Mouse (Mus musculus): ENCODE results near the gene Elf5.

Gene Elf5

GRCm38 (mm10) chr2:103476657-103477056, 65.2 kb downstream of the Elf5 start:
- no peak for DNase-seq (ENCODE audit: low read depth)

DNA sequence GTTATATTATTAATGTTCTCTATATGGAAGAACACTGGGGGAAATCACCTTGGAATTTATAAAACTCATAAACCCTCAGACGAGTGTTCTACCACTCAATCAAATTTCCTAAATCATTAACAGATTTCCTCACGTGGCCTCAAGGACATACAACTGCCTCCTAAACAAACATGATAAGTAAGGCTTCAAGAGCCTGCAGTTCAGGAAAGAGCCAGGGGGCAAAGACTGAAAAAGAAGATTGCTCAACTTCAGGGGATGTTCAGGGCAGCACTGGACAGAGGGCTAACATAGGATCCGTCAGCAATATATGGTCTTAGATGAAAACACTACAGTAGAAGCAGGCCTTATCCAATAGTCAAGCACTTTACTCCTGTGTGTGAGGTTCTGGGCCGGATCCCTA, 66.0 kb downstream of the Elf5 start:
- no peak for DNase-seq (ENCODE audit: low read depth)

- no peak for DNase-seq (ENCODE audit: low read depth)
Observed at GRCm38 (mm10) chr2:103478326-103478725, 66.8 kb downstream of the Elf5 start.

- no peak for DNase-seq (ENCODE audit: low read depth)
Observed at GRCm38 (mm10) chr2:103480240-103480639, 68.8 kb downstream of the Elf5 start.

DNA sequence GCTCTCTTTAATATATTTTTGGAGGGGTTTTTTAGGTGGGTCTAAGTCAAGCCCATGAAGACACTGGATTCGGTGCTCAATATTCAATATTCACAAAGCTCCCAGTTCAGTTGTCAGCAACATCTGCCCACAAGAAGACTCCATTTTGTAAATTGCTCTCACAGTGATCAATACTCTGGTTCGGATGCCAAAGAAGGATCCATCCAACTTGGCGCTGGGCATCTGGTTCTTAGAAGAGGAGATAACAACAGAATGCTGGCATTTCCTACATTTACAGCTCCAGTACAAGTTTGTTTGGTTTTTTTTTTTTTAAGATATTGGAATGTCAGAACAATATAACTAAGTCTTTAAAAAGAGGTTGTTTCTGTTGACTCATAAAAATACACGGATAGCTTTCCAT, 69.4 kb downstream of the Elf5 start:
- no peak for DNase-seq (ENCODE audit: low read depth)

DNA sequence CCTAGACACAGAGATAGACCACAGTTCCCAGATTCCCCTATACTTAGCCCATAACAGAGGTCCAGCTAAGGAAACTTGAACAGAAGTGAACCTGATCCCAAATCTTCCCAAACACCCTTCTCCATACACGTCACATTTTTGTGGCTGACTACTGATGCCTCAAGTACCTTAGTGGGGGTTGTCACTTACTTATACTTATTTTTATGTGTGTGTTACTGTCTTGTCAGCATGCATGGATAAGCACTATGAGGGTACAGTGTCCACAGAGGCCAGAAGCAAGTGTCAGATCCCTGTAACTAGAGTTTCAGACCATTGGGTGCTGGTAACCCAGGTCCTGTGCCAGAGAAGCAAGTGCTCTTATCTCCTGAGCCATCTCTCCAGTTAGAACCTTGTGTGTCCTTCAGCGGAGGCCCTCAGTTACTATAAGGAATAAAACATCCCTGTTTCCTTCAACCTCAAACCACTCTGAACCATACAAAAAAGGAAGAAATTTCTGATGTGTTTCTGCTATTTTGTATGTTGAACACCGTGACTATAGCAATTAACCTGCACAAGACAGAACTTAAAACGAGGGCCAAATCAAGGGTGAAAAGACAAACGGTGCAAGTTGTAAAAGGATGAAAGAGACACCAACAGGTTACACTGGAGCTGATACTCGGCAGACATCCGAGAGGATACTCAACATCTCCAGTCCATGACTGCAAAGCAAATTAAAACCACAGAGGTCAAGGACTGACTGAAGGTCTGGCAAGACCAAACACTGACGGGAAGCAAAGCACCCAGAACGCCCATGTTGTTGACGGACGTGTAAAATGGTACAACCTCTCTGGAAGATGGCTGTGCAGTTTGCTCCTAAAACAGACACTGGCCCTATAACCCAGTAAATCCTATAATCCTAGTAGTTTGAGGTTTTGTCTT, 70.1 kb downstream of the Elf5 start:
- DNase-seq (ENCODE audit: low read depth) = no peak

GRCm38 (mm10) chr2:103483289-103483985, 71.9 kb downstream of the Elf5 start:
- no peak for DNase-seq (ENCODE audit: low read depth)

DNA sequence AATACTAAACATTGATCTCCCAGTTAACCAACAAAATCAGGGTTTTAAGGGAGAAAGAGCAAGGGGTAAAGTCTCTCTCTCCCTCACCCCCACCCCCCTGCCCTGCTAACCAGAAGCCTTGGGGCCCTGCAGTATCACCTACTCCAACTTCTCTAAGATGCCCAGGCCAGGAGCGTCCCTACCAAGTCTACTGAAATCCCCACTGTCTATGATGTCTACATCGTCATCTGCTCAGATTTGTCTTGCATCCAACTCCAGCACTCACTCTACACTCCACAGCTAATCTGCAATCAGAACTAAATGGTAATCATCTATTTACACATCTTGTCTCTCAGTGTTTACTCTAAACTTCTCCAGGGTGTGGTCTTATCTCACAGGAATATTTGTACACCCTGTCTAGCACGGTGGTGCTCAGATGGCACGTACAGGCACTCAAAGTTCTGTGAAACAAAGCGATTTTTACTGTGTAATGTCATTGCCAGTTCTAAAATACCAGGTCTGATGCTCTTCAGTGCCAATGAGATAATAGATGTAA, 72.6 kb downstream of the Elf5 start:
- no peak for DNase-seq (ENCODE audit: low read depth)

- DNase-seq (ENCODE audit: low read depth) = peak; percentile 92
Observed at GRCm38 (mm10) chr2:103484617-103485401, 73.3 kb downstream of the Elf5 start, which contains the start of gene Cat. Cat (minus strand) TSS chr2:103485160.

DNA sequence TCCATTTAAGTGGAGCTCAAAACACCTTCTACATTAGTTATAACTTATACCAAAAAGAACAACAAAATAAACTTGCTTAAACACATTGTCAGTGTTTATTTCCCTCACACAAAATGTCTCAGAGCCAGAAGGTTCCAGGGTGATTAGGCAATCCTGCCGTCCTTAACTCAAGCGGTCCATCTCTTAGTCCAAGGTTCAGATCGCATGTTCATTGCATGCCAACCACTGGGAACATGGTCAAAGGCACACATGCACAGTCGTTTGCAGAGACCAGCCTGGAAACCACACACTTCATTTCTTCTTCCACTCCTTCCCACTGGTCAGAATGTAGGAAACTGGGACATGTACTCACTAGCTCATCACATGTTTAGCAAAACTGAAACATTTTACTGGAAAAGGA, 81.0 kb downstream of the Elf5 start:
- no peak for DNase-seq (ENCODE audit: low read depth)

DNA sequence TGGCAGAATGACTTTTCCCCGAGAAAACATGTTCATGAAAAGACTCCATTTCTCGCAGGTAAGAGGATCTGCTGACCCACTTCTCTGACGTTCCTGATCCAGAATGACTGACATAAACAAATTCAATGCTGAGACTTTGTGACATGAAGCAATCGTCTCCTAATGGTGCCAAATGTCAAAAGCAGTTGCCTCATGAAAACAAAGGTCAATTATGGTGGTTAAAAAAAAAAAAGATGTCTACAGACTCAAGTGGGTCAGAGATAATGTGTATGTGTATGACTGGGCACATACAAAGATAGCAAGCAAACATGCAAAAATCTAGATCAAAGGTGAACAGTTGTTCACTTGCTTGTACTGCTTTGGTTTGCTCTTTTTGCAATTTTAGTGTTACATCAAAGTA, 82.3 kb downstream of the Elf5 start:
- DNase-seq (ENCODE audit: low read depth) = no peak

GRCm38 (mm10) chr2:103495633-103496418, 84.3 kb downstream of the Elf5 start:
- DNase-seq (ENCODE audit: low read depth) = no peak
